Mouse (Mus musculus) ES-Bruce4 (cell line): ENCODE data around the gene Il22ra1.

Experiments used
- CTCF ChIP-seq: IDR thresholded peaks from one replicate; pipeline ENCODE4 v1.8.1; 2011; ENCODE audit warnings: low read depth, low read length
- EP300 ChIP-seq: IDR thresholded peaks from 2 replicates; pipeline ENCODE4 v1.6.1; 2011; ENCODE audit warnings: low read depth, low read length; ENCODE audit not compliant: insufficient read depth
- POLR2A ChIP-seq: IDR thresholded peaks from one replicate; pipeline ENCODE4 v1.8.1; 2011; ENCODE audit warnings: low read length; ENCODE audit not compliant: insufficient read depth

- TF ChIP-seq POLR2A: no peak
- TF ChIP-seq CTCF: no peak
- no peak for TF ChIP-seq EP300
Observed at GRCm38 (mm10) chr4:135743520-135743919, 15.5 kb downstream of the Il22ra1 start.
